Mouse (Mus musculus) spleen, postnatal 14 days (tissue): ENCODE measurements at regions not wholly inside any gene's neighbourhood (a gene's known extent, or its start where the extent isn't known, plus 50 kb on each side); places are given as distances from the start of the nearest gene placed in this dataset.

Source experiments
- DNase-seq, 2 experiments: peaks; one replicate each; pipeline ENCODE4 v3.0.0; 2021 to 2022; ENCODE audit warnings: low spot score in 2 of 2

DNA sequence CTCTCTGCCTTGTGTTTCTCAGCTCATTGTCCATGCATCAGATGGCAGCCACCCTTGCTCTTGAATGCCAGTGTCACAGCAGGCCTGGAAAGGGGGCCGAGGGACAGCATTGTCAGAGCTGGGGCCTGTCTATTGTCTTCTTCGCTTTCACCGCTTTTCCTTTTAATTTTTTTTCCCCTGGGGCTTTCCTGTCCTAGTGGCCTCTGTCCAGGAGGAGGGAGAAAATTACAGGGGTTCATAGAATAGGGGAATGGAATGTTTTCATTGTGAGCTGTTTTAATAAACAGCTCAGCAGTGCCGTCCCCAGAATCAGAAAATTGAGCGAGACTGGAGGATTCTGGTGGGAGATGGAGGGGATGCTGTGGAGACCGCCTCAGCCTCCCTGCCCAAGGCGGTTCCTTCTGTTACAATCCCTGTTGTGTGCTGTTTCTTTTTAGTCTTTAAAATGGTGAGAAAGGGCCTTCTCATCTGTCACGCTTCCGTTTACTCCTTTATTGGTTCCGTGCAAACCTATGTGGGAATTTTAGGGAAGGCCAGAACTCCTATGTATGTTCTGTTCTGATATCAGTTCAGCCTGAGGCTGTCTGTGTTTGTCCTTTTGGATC is 217.2 kb upstream of the Ubash3b start:
- DNase-seq, result no peak

DNA sequence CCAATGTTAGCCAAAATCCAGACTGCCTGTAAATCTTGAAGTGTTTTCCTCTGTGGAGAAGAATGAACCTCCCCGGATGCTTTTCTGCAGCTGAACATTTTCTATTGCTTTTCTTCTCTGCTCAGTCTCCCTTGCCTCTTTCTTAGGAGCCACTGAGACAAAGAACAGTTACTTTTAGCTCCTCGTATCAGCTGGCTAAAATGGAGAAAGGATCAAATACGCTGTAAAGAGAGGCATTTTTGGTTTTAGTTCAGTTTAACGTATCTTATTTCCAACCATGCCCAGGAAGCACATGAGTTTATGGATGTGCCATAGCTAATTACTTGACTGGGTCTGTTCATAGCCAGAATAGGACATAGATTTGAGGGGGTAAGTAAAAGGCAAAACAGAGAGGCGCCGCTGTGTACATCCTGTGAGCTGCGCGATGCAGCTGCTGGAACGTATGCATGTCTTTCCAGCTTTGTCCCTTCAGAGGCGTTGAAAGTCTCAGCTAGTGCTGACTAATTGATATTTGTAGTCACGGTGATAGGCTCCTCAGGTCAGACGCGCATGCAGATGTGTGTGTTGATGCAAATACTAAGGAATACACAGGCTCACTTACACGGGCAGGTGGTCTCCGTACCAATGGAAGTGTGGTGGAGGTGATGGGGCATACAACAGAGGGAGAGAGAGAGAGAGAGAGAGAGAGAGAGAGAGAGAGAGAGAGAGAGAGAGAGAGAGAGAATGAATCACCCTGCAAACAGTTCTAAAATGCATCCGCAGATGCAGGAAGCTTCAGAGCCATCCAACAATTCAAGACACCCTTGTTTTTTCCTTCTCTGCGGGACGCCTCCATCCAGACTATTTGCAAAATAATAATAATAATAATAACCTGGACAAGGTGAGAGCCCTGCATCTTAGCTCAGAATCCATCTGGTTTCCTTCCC is 216.5 kb upstream of the Ubash3b start:
- DNase-seq, result no peak

DNA sequence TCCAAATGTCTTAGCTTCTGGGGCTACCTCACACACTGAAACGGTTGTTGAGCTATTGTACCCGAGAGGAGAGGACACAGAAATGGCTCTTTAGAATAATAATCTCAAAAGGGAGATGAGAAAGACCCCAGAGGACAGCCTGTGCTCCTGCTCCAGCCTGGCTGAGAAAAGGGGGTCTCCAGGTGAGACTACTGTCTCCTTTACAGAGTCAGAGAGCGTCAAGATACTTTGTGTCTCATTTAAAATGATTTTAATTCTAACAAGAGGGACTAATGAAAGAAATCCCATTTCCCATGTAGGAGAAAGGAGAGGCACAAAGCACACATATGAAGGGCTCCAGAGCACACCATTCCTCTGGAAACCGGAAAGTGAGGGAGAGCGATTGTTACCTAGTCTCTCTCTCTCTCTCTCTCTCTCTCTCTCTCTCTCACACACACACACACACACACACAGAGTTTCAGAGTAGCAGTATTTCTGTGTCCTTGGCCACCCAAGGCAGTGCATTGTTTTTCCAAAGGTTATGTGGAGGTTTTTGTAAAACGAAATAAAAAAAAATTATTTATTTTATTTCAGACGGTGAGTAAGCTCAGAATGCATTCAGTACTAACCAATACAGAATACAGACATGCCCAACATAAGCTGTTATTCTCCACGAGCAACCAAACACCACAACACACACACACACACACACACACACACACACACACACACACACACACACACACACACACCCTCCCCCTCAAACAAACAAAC is 215.6 kb upstream of the Ubash3b start:
- no peak for DNase-seq

DNA sequence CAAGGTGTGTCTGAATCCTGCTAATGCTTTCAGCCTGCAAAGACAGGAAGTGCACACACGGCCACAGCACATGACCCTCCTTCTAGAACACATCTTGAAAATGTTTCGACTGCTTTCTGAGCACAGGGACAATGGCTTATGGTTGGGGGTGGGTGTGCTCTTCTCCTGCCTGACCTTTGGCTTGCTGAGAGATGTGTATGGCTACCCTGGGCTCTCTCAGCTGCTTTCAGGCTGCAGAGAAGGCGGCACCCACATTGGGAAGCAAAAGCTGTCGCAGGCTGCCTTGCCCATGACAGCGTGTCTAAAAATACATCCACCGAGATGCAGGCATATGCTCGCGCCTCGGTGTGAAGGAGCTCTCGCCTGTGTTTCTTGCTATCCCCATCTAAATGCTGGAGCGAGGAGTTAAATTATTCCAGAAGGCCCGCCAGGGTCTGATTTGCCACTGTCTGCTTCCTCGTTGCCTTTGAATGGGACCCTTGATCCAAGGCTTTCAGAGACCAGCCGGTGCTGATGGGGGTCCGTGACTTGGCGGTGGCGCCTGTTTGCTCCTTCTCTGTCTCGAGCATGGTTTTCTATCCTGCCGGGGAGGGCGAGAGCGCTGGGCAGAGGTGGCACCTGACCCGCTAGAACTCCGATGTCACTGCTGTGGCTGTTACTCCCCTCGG is 214.6 kb upstream of the Ubash3b start:
- DNase-seq, result no peak

DNA sequence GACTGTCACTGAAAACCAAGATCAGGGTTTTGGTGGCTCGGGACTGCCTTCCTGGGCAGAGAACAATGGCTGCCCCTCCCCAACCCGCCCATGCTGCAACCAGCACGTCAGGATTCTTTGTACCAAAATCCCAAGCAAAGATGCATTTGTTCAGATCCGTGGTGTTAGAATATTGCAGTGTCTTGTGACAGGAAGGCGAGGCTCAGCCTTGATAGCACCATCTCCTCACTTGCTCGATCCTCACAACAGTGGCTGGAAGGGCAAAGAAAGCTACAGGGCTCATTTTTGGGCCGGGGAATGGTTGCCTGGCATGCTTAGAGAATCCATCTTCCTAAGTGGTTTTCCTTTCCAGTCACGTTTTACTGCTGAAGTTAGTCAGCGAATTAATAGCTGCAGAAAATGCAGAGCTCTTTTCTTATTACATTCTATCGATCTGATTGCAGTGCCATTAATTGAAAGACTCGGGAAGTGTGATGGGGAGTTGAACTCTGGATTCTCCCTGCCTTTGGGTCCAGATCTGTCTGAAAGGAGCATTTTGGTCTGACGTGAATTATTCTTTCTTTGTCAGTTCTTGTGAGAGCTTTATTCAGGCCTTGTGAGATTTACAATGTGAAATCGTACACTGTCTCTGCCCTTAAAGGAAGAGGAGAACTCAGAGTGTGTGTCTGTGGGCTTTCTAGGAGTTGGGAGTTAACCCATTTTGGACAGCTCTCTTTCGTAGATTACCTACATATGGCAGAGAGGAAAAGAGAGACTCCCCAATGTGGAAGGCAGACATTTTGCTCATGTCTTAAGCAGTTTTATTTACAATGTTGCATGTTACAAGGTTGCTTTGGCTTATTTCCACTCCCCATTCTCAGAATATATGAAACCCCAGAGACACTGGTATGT is 213.3 kb upstream of the Ubash3b start:
- DNase-seq, result no peak

DNA sequence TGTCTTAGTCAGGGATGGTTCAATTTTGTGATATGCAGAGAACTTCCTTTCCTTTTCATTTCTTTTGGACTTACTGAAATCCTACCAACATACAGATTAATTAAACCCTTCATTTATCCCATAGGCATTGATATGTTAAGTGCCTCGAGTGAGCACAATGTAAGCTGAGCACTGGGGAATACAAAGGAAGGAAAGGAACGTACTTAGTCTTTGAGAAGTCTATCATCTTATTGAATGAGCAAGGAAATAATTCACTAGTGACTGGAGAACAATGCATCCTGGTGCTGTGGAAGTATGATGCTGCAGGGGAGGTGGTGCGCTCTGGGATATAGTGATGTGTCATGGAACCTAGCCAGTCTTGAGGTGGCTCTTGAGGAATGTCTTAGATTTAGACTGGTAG is 204.9 kb upstream of the Ubash3b start:
- DNase-seq, result no peak

DNA sequence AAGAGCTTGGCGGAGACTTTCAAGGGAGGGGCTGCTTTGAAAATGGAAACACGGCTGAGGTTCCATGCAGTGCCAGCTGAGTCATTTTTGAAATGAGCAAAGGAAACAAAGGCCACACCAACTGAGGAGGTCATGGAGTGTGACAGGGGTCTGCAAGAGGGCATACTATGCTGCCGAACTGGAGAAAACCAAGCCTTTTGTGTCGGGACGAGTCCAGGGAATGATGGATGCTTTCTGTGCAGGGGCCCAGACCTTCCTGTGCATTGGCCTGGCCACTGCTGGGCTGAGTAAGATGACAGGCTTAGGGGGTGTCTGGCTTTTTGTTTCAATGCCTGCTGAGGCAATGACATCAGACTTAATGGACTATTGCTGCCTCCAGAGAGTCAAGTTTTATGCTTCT is 203.8 kb upstream of the Ubash3b start:
- no peak for DNase-seq

DNA sequence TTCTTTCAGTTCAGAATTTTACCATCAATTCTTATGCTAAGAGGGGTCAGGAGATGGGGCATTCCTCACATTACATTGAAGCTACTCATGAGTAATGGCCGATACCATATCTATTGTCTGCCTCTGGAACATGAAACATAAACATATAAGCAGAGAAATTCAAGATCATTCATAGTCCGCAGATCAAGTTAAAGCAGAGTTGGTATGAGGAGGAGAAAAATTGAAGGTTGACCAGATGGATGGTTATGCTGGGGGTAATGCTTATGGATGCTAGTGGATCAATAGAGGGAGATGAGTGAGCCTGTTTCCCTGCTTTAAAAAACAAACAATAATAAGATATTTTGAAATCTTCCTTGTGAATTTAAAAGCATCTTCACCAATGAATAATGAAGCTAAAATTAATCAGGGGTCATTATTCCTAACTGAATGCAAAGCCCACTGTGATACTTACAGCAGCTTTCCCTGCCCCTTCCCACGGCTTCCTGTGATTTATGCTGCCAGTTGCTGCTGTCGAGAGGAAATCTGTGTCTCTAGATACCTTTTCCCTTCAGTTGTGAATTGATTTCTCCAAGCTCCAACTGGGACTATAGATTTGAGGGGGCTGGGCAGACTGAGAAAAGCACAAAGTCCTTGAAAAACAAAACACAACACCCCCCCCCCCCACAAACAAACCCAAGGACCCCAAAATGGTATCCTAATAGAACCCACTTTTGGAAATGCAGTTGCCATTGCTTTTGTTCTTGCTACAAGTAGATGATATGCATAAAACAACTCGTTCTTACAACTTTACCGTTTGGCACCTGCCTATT is 203.1 kb upstream of the Ubash3b start:
- DNase-seq, result no peak

DNA sequence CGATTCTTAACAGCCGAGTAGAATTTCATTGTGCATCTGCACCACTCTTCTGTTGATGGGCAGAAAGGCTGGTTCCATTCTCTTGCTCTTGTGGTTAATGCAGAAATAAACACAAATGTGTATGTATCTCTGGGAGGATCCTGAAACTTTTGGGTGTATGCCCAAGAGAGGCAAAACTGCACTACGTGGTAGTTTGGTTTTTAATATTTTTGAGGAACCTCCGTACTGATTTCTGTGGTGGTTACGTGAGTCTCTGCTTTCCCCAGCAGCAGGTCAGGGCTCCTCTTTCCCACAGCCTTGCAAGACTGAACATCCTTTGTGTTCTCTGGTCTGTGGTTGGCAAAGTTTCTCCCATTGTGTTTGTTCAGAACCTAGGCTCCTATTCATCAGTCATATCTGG is 198.9 kb upstream of the Ubash3b start:
- DNase-seq, result no peak

DNA sequence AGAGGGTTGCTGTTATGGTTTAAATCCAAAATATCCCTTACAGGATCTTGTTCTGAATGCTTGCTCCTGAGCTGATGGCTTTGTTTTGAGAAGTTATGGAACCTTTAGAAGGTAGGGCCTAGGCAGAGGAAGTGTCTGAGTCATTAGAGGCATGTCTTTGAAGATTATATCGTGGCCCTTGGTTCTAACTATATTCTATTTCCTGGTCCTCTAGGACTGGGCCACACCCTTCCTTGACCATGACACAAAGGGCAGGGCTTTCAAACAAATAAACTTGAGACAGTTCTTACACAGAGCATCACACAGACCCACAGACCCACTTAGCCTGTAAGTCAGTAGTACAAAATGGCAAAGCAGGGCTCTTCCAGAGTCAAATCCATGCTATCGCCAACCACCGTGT is 197.8 kb upstream of the Ubash3b start:
- no peak for DNase-seq

DNA sequence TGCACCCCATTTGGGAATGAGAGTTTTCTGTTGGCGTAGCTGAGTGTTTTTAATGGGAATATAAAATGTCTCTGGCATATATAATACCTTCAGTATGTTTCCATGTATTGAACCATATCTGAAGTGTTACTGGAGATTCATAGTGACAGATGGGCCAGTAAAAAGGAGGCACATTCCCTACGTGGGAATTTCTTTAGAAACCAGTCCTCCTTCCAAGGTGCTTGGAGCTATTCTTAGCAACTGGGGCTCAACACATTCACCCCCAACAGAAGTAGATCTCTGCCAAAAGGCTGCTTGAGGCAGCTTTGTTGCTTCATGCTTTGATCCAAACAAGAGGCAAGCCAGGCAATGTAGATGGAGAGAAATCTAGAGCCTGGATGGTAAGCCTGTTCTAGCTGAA is 183.8 kb upstream of the Ubash3b start:
- no peak for DNase-seq

DNA sequence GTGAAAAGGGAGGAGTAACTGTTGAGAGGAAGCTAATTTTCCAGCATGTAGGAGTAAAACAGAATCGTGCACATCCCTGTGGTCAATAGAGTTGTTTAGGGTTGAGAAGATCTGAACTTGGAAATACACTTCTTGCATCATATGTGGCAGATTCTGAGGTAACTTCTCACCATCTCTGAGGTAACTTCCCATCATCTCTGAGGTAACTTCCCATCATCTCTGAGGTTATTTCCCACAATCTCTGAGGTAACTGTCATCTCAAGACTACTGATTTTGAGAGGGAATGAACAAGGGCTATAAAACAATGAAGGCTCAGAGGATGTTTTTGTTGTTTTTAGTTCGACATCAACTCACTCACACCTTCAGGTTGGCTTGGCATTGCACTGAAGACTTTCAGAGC is 175.9 kb upstream of the Ubash3b start:
- no peak for DNase-seq

DNA sequence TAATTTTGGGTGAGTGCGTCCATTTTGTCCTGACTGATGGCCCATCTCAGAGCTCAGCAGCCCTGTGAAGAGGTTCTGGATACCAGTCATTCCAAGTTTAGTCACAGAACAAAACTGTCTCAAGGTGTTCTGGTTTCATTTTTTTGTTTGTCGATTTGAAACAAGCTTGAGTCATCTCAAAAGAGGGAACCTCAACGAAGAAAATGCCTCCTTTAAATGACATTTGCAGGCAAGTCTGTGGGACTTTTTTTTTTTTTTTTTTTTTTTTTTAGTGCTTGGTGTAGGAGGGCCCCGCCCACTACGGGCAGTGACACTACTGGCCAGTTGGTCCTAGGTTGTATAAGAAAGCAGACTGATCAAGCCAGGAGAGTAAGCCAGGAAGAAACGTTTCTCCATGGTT is 175.3 kb upstream of the Ubash3b start:
- DNase-seq, result no peak

DNA sequence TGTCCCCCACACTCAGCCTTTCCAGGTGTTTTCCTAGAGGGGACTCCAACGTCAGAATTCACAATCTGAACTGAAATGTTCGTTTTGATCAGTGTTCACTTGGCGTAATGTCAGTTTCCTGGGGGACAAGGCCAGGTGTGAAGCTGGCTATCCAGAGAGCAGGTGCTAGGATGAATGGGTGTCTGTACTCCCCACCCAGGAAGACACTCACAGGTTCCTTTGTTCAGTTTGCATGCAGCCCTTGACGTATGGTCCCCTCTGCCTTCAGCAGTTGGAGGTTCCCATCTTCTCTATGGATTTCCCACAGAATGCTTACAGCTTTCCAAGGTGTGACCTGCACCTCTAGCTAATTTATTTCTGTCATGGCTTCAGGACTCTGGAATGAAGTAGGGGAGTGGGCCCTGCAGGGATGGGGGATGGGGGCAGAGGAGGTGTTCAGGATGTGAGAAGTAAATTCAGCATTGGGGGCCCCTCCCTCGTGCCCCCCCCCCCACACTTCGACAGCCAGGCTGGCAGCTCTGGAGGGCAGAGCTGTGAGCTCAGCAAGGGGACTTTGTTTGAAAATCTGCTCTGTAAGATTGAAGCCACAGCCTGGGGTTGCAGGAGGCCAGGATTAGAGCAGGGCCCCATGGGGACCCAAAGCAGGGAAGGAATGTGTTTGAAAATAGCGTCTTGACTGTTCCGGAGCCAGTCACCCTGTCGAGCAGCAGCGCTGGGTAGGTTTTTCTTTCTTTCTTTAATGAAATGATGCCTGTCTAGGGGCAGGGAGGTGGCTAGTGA is 173.2 kb upstream of the Ubash3b start:
- DNase-seq, result no peak

DNA sequence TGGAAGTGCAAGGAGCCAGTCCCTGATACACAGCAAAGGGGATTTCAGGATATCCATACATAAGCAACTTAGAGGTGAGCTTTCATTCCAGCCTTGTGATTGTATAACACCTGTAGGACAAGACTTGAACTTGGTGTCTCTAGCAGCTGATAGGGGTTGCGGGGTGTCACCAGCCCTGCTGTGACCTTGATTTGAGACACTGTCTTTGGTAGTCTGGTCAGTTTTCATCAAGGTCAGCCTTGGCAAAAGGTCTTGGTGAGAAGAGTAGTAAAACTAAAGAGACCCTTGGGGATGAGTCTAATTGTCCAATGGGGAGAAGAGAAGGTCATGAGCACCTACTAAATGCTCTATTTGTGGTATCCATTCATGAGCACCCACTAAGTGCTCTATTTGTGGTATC is 172.0 kb upstream of the Ubash3b start:
- no peak for DNase-seq

DNA sequence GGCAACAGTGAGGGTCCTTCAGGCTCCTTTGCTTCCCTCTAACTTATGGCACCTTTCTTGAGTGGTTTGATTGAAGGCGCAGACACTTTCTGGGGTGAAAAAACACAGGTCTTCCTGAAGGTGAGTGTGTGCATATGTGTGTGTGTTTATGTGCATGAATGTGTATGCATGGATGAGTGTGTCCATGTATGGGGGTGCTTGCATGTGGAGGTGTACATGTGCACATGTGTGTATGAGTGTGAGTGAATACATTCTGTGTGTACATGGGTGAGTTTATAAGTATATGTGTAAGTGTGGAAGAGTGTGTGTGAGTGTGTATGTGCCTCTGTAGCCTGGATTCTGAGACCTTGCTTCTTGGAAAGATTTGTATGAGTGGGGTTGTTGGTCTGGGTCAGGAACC is 167.5 kb upstream of the Ubash3b start:
- DNase-seq, result no peak

DNA sequence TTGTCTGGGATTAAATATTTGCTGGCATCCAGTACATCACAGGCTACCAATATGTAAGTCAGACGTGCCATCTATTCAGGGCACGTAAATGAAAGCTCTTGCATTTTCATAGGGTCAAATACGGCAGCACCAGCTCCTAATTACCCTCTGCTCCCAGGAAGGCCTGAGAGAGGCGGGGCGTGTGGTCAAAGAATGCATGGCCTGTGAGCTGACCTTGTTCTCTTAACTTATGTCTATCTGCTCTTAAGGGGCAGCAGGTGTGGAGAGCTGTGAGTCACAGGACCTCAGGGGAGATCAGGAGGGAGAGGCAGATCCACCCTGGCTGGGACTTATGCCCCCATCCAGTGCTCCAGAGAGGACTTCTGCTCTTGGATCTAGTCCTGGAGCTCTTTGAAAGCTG is 167.0 kb upstream of the Ubash3b start:
- DNase-seq, result no peak

DNA sequence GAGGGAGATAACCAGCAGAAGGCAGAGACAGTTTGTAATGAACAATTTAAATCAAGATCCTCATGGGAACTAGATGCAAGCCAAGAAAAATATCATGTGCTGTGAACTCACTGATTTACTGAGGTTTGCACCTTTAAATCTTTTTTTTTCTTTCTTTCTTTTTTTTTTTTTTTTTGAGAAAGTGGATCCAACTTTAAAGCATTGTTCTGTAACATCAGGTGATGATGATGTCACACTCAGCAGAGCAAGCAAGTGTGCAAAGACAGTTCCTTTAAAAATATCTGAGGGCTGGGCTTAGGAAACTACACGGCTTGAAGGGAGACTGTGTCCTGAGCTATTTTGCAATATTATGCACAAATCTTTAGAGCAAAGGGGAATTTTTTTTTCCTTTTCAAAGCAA is 166.6 kb upstream of the Ubash3b start:
- DNase-seq, result no peak

DNA sequence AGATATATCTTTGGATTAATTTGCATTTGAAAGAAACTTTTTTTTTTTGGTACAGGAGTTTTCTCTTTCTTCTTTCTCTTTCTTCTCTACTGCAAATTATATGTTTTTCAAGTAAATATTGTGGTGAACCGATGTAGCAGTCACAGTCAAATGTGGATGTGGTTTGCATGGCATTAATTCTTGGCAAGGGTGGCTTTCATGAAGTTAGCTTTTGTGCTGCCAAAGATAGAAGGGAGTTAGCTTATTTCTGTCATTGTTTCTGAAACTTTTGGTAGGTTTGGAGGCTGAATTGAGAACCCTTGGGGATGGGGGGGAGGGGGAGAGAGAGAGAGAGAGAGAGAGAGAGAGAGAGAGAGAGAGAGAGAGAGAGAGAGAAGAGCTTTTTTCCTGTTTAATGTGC is 166.1 kb upstream of the Ubash3b start:
- DNase-seq, result no peak
